Mouse (Mus musculus): ENCODE measurements around the gene Arhgef39. TPM values are rescaled to one million over a fixed set of nuclear protein-coding genes. Genes with fewer than 3 reads are reported as not detected.

Gene Arhgef39
- polyA plus RNA-seq, 1 experiment from 2014 or later = 45.1 TPM

DNA sequence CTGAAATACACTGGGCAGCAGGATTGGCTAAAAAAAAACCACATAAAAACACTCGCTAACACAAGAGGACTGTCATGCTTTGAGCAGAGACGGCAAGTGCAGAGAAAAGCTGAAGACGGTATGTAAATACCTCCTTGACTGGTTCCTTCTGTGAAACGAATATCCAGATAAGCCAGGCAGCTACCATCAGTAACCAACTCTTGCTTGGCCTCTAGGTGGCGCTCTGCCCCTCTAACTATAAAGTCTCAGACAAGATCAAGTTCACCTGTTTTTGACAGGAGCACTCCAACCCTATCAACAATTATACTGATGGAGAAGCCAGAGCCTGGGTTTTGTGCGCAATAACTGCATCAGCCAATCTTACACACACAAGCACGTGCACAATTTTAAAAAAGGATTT lies 31.1 kb upstream of the Arhgef39 start:
- Histone ChIP-seq H3K9ac (ENCODE audit: low read depth, low read length) (no peak overlapping the region), H3K4me1 (replicated peaks; ENCODE audit: control insufficient read depth, insufficient read depth, low read length) (peaks cover 5% of the 10 kb centered on the region), H3K9me3 (ENCODE audit: control insufficient read depth, low read length) (no peaks in the 10 kb centered on the region), H3K4me3 (ENCODE audit: low read depth, low read length) (no peak overlapping the region), H3K27me3 (replicated peaks; ENCODE audit: control insufficient read depth, insufficient read depth, low read length) (no peaks in the 10 kb centered on the region; the same call in 1 of the 2 replicates), H3K27ac (ENCODE audit: low read depth, low read length) (no peak overlapping the region), H3K36me3 (ENCODE audit: control insufficient read depth, insufficient read depth, low read length) (peaks cover 41% of the 10 kb centered on the region), H3K4me2 (no peak overlapping the region)
- 24% methylated on average over 7 of the region's 7 CpGs for WGBS
- DNase-seq (ENCODE audit: low spot score) (peak; percentile 61), ATAC-seq (replicated peaks; ENCODE audit: low FRiP score) (no peak; the same call in 1 of the 2 replicates)

DNA sequence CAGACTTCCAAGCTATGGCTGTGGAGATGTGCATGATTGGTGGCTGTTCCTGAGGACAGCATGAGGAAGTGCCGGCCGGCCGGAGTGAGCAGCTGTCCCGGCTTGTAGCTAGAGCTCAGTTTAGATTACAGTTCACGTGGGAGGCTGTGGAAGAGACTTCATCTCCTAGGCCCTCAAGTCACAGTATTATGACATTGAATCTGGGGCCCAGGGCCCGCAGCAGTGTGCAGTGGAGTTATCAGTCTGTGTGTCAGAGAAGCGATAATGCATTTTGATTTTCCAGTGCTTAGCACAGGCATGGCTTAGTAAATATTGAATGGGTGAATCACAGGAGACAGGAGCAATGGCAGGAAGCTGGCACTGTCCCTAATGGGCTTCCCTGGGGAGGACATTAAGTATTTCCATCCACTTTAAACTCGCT lies 30.6 kb upstream of the Arhgef39 start:
- Histone ChIP-seq H3K27ac (ENCODE audit: low read depth, low read length) (peak overlapping the region; percentile 13; the same call in 1 of the 2 replicates), H3K9ac (ENCODE audit: low read depth, low read length) (no peak overlapping the region)

GRCm38 (mm10) chr4:43528487-43528886 lies 29.0 kb upstream of the Arhgef39 start:
- no peak for ATAC-seq (replicated peaks; ENCODE audit: low FRiP score)
- no peak overlapping the region for H3K4me2 ChIP-seq
- H3K27ac ChIP-seq (ENCODE audit: low read depth, low read length) = no peak overlapping the region
- no peak for DNase-seq (ENCODE audit: low spot score)
- peaks cover 10% of the 10 kb centered on the region for H3K4me1 ChIP-seq (replicated peaks; ENCODE audit: control insufficient read depth, insufficient read depth, low read length)
- WGBS = 76% methylated on average over 9 of the region's 9 CpGs
- H3K27me3 ChIP-seq (replicated peaks; ENCODE audit: control insufficient read depth, insufficient read depth, low read length) = peaks cover 21% of the 10 kb centered on the region
- H3K36me3 ChIP-seq (ENCODE audit: control insufficient read depth, insufficient read depth, low read length) = peaks cover 23% of the 10 kb centered on the region
- H3K9me3 ChIP-seq (ENCODE audit: control insufficient read depth, low read length) = no peaks in the 10 kb centered on the region
- H3K9ac ChIP-seq (ENCODE audit: low read depth, low read length) = no peak overlapping the region
- H3K4me3 ChIP-seq (ENCODE audit: low read depth, low read length) = no peak overlapping the region

More for the DNA sequence above, 30.6 kb upstream of the Arhgef39 start:
- H3K9me3 ChIP-seq (ENCODE audit: control insufficient read depth, low read length) = no peaks in the 10 kb centered on the region
- peaks cover 5% of the 10 kb centered on the region for H3K4me1 ChIP-seq (replicated peaks; ENCODE audit: control insufficient read depth, insufficient read depth, low read length)
- peaks cover 5% of the 10 kb centered on the region for H3K27me3 ChIP-seq (replicated peaks; ENCODE audit: control insufficient read depth, insufficient read depth, low read length)
- no peak overlapping the region for H3K4me2 ChIP-seq
- WGBS = 51% methylated on average over 8 of the region's 8 CpGs
- peaks cover 37% of the 10 kb centered on the region for H3K36me3 ChIP-seq (ENCODE audit: control insufficient read depth, insufficient read depth, low read length)
- H3K4me3 ChIP-seq (ENCODE audit: low read depth, low read length) = no peak overlapping the region
- ATAC-seq (replicated peaks; ENCODE audit: low FRiP score) = no peak
- DNase-seq (ENCODE audit: low spot score) = no peak

- no peak for DNase-seq (ENCODE audit: low spot score)
- ATAC-seq (replicated peaks; ENCODE audit: low FRiP score) = no peak
- H3K36me3 ChIP-seq (ENCODE audit: control insufficient read depth, insufficient read depth, low read length) = peaks cover 17% of the 10 kb centered on the region
- no peak overlapping the region for H3K9ac ChIP-seq (ENCODE audit: low read depth, low read length)
- H3K27ac ChIP-seq (ENCODE audit: low read depth, low read length) = no peak overlapping the region
- peaks cover 27% of the 10 kb centered on the region for H3K27me3 ChIP-seq (replicated peaks; ENCODE audit: control insufficient read depth, insufficient read depth, low read length)
- H3K4me3 ChIP-seq (ENCODE audit: low read depth, low read length) = no peak overlapping the region
- H3K9me3 ChIP-seq (ENCODE audit: control insufficient read depth, low read length) = no peaks in the 10 kb centered on the region
- H3K4me2 ChIP-seq = no peak overlapping the region
- WGBS = 68% methylated on average over 5 of the region's 5 CpGs
- peaks cover 16% of the 10 kb centered on the region for H3K4me1 ChIP-seq (replicated peaks; ENCODE audit: control insufficient read depth, insufficient read depth, low read length)
Observed at GRCm38 (mm10) chr4:43527880-43528279, 28.4 kb upstream of the Arhgef39 start.

GRCm38 (mm10) chr4:43519956-43520355 lies 20.5 kb upstream of the Arhgef39 start:
- Histone ChIP-seq H3K9ac (ENCODE audit: low read depth, low read length) (no peak overlapping the region), H3K4me1 (replicated peaks; ENCODE audit: control insufficient read depth, insufficient read depth, low read length) (peaks cover 20% of the 10 kb centered on the region), H3K36me3 (ENCODE audit: control insufficient read depth, insufficient read depth, low read length) (no peaks in the 10 kb centered on the region), H3K4me2 (peak overlapping the region; percentile 5; the same call in 1 of the 2 replicates), H3K27me3 (replicated peaks; ENCODE audit: control insufficient read depth, insufficient read depth, low read length) (peaks cover 41% of the 10 kb centered on the region), H3K4me3 (ENCODE audit: low read depth, low read length) (no peak overlapping the region), H3K27ac (ENCODE audit: low read depth, low read length) (no peak overlapping the region), H3K9me3 (ENCODE audit: control insufficient read depth, low read length) (no peaks in the 10 kb centered on the region)
- WGBS = 18% methylated on average over 6 of the region's 6 CpGs
- peak; percentile 42; the same call in 1 of the 2 replicates for ATAC-seq (replicated peaks; ENCODE audit: low FRiP score)
- peak; percentile 78 for DNase-seq (ENCODE audit: low spot score)

DNA sequence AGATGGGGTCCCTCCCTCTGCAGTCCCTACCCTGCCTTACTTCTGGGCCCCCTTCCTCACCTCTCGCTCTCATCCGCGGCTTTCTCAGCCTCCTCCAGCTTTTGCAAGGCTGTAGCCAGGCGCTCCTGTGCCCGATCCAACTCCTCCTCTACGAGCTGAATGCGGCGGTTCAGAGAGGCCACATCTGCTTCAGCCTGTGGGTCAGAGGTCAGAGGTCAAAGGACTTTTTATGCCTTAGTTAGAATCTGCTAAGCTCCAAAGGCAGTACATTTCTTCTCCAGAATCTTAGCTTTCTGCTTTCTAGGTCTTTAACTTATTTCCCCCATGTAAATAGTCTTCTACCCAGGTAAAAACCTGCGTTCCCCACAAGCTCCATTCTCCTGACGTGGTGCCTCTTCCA lies 20.1 kb upstream of the Arhgef39 start:
- Histone ChIP-seq H3K4me3 (ENCODE audit: low read depth, low read length) (no peak overlapping the region), H3K9ac (ENCODE audit: low read depth, low read length) (no peak overlapping the region), H3K27ac (ENCODE audit: low read depth, low read length) (no peak overlapping the region), H3K4me2 (peak overlapping the region; percentile 5; the same call in 1 of the 2 replicates), H3K9me3 (ENCODE audit: control insufficient read depth, low read length) (no peaks in the 10 kb centered on the region), H3K36me3 (ENCODE audit: control insufficient read depth, insufficient read depth, low read length) (no peaks in the 10 kb centered on the region), H3K27me3 (replicated peaks; ENCODE audit: control insufficient read depth, insufficient read depth, low read length) (peaks cover 37% of the 10 kb centered on the region), H3K4me1 (replicated peaks; ENCODE audit: control insufficient read depth, insufficient read depth, low read length) (peaks cover 20% of the 10 kb centered on the region)
- 36% methylated on average over 10 of the region's 10 CpGs for WGBS
- ATAC-seq (replicated peaks; ENCODE audit: low FRiP score) (no peak), DNase-seq (ENCODE audit: low spot score) (no peak)

DNA sequence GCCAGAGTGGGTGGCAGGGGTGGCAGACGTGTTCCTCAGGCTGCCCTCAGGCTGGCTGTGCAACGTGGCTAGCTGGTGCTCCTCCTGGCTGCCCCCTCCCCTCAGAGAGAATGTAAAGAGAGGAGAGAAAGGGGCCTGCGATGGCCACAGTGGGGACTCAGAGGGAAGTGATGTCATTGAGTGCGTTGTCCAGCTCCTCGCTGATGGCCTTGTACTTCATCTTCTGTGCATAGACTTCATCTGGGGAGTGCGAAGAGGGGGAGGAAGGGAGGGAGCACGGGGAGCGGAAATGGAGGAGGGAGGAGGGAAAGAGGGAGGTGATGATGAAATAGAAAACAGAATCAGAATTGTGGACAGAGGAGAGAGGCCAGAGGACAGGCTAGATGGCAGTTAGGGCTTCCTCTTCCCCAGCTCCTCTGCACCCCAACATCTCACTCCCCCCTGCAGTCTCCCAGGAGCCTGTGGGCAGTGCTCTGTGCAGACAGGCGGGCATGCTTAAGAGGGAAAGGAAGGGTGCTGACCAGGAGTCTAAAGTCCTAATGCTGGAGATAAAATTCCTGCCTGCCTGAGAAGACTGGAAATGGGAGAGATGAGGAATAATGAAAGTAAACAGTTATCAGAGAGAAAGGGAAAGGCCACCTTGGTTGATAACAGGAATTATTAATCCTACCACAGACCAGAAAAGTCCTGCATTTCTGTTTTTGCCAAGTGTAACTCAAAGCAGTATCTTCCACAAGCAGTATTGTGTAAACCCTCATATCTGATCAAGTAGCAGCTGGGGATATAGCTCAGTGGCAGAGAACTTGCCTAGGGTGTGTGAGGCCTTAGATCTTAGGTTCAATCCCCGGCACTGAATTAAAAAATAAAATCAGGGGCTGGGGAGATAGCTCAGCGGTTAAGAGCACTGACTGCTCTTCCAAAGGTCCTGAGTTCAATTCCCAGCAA lies 16.5 kb upstream of the Arhgef39 start:
- peaks cover 8% of the 10 kb centered on the region for H3K4me1 ChIP-seq (replicated peaks; ENCODE audit: control insufficient read depth, insufficient read depth, low read length)
- 54% methylated on average over 11 of the region's 11 CpGs for WGBS
- H3K36me3 ChIP-seq (ENCODE audit: control insufficient read depth, insufficient read depth, low read length) = no peaks in the 10 kb centered on the region
- no peak overlapping the region for H3K9ac ChIP-seq (ENCODE audit: low read depth, low read length)
- ATAC-seq (replicated peaks; ENCODE audit: low FRiP score) (no peak), DNase-seq (ENCODE audit: low spot score) (no peak)
- peaks cover 8% of the 10 kb centered on the region for H3K27me3 ChIP-seq (replicated peaks; ENCODE audit: control insufficient read depth, insufficient read depth, low read length)
- H3K27ac ChIP-seq (ENCODE audit: low read depth, low read length) = no peak overlapping the region
- H3K4me2 ChIP-seq = no peak overlapping the region
- H3K9me3 ChIP-seq (ENCODE audit: control insufficient read depth, low read length) = no peaks in the 10 kb centered on the region
- H3K4me3 ChIP-seq (ENCODE audit: low read depth, low read length) = no peak overlapping the region

DNA sequence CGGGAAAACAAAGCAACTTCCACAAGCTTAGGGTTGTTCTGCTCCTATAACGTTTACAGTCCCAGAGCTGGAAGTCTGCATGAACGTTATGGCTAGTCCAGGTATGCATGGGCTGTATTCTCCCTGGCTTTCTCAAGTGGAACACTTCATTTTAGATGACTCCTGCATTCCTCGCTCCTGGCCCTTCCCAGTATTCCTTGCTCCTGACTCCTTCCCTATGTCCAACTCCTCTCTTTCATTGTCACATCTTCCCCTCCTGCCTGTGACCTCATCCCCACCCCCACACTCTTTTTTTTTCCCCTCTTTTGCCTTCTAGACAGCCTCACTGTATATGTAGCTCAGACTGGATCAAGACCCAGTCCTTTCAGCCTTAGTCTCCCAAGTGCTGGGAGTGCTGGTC lies 14.3 kb upstream of the Arhgef39 start:
- DNase-seq (ENCODE audit: low spot score) (no peak), ATAC-seq (replicated peaks; ENCODE audit: low FRiP score) (no peak)
- H3K4me2 ChIP-seq = no peak overlapping the region
- no peak overlapping the region for H3K4me3 ChIP-seq (ENCODE audit: low read depth, low read length)
- H3K27me3 ChIP-seq (replicated peaks; ENCODE audit: control insufficient read depth, insufficient read depth, low read length) = peaks cover under 1% of the 10 kb centered on the region
- peaks cover 12% of the 10 kb centered on the region for H3K4me1 ChIP-seq (replicated peaks; ENCODE audit: control insufficient read depth, insufficient read depth, low read length)
- no peak overlapping the region for H3K9ac ChIP-seq (ENCODE audit: low read depth, low read length)
- H3K27ac ChIP-seq (ENCODE audit: low read depth, low read length) = no peak overlapping the region
- 79% methylated on average over 4 of the region's 4 CpGs for WGBS
- H3K9me3 ChIP-seq (ENCODE audit: control insufficient read depth, low read length) = no peaks in the 10 kb centered on the region
- H3K36me3 ChIP-seq (ENCODE audit: control insufficient read depth, insufficient read depth, low read length) = no peaks in the 10 kb centered on the region

Data from liver, embryonic 11.5 days (tissue).